Mouse (Mus musculus) stomach, postnatal 0 days (tissue): ENCODE measurements around the gene Nicn1.

Source experiments
- CTCF ChIP-seq: IDR thresholded peaks from 2 replicates; pipeline ENCODE4 v1.5.1; 2016; ENCODE audit warnings: antibody characterized with exemption, low read depth, mild to moderate bottlenecking, moderate library complexity
- EP300 ChIP-seq: optimal IDR thresholded peaks from 2 replicates; pipeline ENCODE3; 2016; ENCODE audit warnings: antibody characterized with exemption

DNA sequence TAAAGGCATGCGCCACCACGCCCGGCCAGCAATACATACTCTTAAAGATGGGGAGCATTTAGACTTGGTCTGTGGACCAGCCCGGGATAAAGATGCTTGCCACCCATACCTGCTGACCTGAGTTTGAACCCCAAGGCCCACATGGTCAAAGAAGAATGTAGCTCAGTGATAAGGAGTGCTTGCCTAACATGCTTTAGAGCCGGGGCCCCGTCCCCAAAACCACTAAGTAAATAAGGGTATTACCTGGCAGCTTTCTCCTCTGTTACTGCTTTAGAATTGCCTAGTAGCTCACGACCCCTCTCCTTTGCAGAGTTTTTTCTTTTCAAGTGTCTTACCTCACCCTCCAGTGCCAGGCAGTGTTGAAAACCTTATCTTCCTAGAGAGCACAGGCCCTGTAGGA is 37.5 kb upstream of the Nicn1 start:
- TF ChIP-seq CTCF (no peak), EP300 (no peak)
